Mouse (Mus musculus) myocyte (in vitro differentiated cells): ENCODE measurements around the gene Bpifb2. TPM values are rescaled to one million over a fixed set of nuclear protein-coding genes. Genes with fewer than 3 reads are reported as not detected.
A peak's percentile ranks its signal among the peaks of the same experiment; 100 is the strongest.

ENCODE experiments used
- H3K27me3 ChIP-seq: one replicate; pipeline ENCODE4 v1.6.1; 2011; ENCODE audit not compliant: control insufficient read depth, insufficient read depth, insufficient read length
- H3K36me3 ChIP-seq: one replicate; pipeline ENCODE4 v1.6.1; 2011; ENCODE audit not compliant: control insufficient read depth, insufficient read depth
- H3K4me2 ChIP-seq: one replicate; pipeline ENCODE4 v1.6.1; 2011; ENCODE audit warnings: low read depth, control low read depth
- H3K4me3 ChIP-seq: one replicate; pipeline ENCODE4 v1.5.1; 2011; ENCODE audit warnings: mild to moderate bottlenecking, control low read depth, moderate library complexity
- H3K79me2 ChIP-seq: one replicate; pipeline ENCODE4 v1.6.1; 2011; ENCODE audit not compliant: control insufficient read depth, insufficient read depth
- H3ac ChIP-seq: one replicate; pipeline ENCODE4 v1.6.1; 2011; ENCODE audit not compliant: control insufficient read depth, insufficient read length
- CEBPB ChIP-seq: IDR thresholded peaks from 2 replicates; pipeline ENCODE4 v1.6.1; 2011; ENCODE audit warnings: mild to moderate bottlenecking, moderate library complexity; ENCODE audit not compliant: poor library complexity, insufficient read depth, severe bottlenecking
- E2F4 ChIP-seq: IDR thresholded peaks from one replicate; pipeline ENCODE4 v1.6.1; 2011; ENCODE audit warnings: mild to moderate bottlenecking, control low read depth, moderate library complexity; ENCODE audit not compliant: insufficient read depth
- MAX ChIP-seq: IDR thresholded peaks from one replicate; pipeline ENCODE4 v1.6.1; 2011; ENCODE audit warnings: low read depth, mild to moderate bottlenecking, control low read depth
- MYOD1 ChIP-seq, 3 experiments: IDR thresholded peaks; one replicate each; pipeline ENCODE4 v1.6.1; 2011; ENCODE audit warnings: control low read depth in 2 of 3, low read depth in 2 of 3, mild to moderate bottlenecking in 2 of 3, moderate library complexity in 1 of 3; ENCODE audit not compliant: insufficient read length in 2 of 3, control insufficient read depth in 1 of 3
- MYOG ChIP-seq, 3 experiments: IDR thresholded peaks; one replicate each; pipeline ENCODE4 v1.6.1; 2011; ENCODE audit warnings: control low read depth in 2 of 3, low read depth in 2 of 3, mild to moderate bottlenecking in 2 of 3; ENCODE audit not compliant: insufficient read length in 2 of 3, control insufficient read depth in 1 of 3, insufficient read depth in 1 of 3
- POLR2A ChIP-seq: IDR thresholded peaks from one replicate; pipeline ENCODE4 v1.6.1; 2011; ENCODE audit warnings: low read depth, mild to moderate bottlenecking, control low read depth, moderate library complexity; ENCODE audit not compliant: insufficient read length
- POLR2AphosphoS2 ChIP-seq: IDR thresholded peaks from one replicate; pipeline ENCODE4 v1.6.1; 2011; ENCODE audit warnings: low read depth, control low read depth; ENCODE audit not compliant: insufficient read length
- REST ChIP-seq: IDR thresholded peaks from one replicate; pipeline ENCODE4 v1.6.1; 2011; ENCODE audit warnings: mild to moderate bottlenecking, control low read depth, moderate library complexity; ENCODE audit not compliant: insufficient read depth, insufficient read length
- SRF ChIP-seq: IDR thresholded peaks from one replicate; pipeline ENCODE4 v1.6.1; 2011; ENCODE audit warnings: low read depth; ENCODE audit not compliant: control insufficient read depth, insufficient read length
- TCF12 ChIP-seq: IDR thresholded peaks from one replicate; pipeline ENCODE4 v1.6.1; 2011; ENCODE audit warnings: mild to moderate bottlenecking, control low read depth; ENCODE audit not compliant: poor library complexity, insufficient read depth, severe bottlenecking
- TCF3 ChIP-seq: IDR thresholded peaks from one replicate; pipeline ENCODE4 v1.6.1; 2011; ENCODE audit warnings: low read depth, control low read depth; ENCODE audit not compliant: insufficient read length
- USF1 ChIP-seq: IDR thresholded peaks from one replicate; pipeline ENCODE4 v1.6.1; 2011; ENCODE audit warnings: low read depth, mild to moderate bottlenecking, control low read depth, moderate library complexity
- polyA plus RNA-seq: library from polyadenylated mRNA; unstranded; fragments of >200 nt; fragmentation: generic; extraction: Trizol; gene quantifications from one replicate; pipeline ENCODE4 v1.2.1, GENCODE M21; 2012; ENCODE audit warnings: missing spikeins

Gene Bpifb2
- polyA plus RNA-seq, 1 experiment: not detected

- no peak overlapping the region for H3K4me2 ChIP-seq
- TF ChIP-seq TCF12: no peak
- TF ChIP-seq MAX: no peak
- TF ChIP-seq POLR2A: no peak
- no peak for TF ChIP-seq USF1
- TF ChIP-seq POLR2AphosphoS2: no peak
- TF ChIP-seq REST: no peak
- no peak for TF ChIP-seq MYOG (IDR thresholded peaks at IDR 0.05; ENCODE audit: control insufficient read depth in 1 of 3, insufficient read depth in 1 of 3, insufficient read length in 2 of 3, low read depth in 2 of 3)
- no peak for TF ChIP-seq MYOD1 (IDR thresholded peaks at IDR 0.05; ENCODE audit: control insufficient read depth in 1 of 3, insufficient read length in 2 of 3, low read depth in 2 of 3)
- TF ChIP-seq TCF3: no peak
- no peak for TF ChIP-seq SRF
- no peak for TF ChIP-seq E2F4
- no peak for TF ChIP-seq CEBPB
- no peaks in the 10 kb centered on the region for H3K27me3 ChIP-seq
- H3K36me3 ChIP-seq: no peaks in the 10 kb centered on the region
- H3K79me2 ChIP-seq: no peaks in the 10 kb centered on the region
- no peak overlapping the region for H3ac ChIP-seq
- no peak overlapping the region for H3K4me3 ChIP-seq
These were observed 14.5 kb upstream of the Bpifb2 start for GRCm38 (mm10) chr2:153860315-153860714.

GRCm38 (mm10) chr2:153860715-153861114 lies 14.1 kb upstream of the Bpifb2 start:
- TF ChIP-seq MYOG (IDR thresholded peaks at IDR 0.05; ENCODE audit: control insufficient read depth in 1 of 3, insufficient read depth in 1 of 3, insufficient read length in 2 of 3, low read depth in 2 of 3) (no peak), USF1 (no peak), POLR2A (no peak), CEBPB (no peak), TCF3 (no peak), MAX (no peak), TCF12 (no peak), MYOD1 (IDR thresholded peaks at IDR 0.05; ENCODE audit: control insufficient read depth in 1 of 3, insufficient read length in 2 of 3, low read depth in 2 of 3) (no peak), POLR2AphosphoS2 (no peak), E2F4 (no peak), SRF (no peak), REST (no peak)
- no peak overlapping the region for H3K4me2 ChIP-seq
- H3K79me2 ChIP-seq: no peaks in the 10 kb centered on the region
- no peaks in the 10 kb centered on the region for H3K36me3 ChIP-seq
- H3K27me3 ChIP-seq: no peaks in the 10 kb centered on the region
- H3ac ChIP-seq: no peak overlapping the region
- no peak overlapping the region for H3K4me3 ChIP-seq

DNA sequence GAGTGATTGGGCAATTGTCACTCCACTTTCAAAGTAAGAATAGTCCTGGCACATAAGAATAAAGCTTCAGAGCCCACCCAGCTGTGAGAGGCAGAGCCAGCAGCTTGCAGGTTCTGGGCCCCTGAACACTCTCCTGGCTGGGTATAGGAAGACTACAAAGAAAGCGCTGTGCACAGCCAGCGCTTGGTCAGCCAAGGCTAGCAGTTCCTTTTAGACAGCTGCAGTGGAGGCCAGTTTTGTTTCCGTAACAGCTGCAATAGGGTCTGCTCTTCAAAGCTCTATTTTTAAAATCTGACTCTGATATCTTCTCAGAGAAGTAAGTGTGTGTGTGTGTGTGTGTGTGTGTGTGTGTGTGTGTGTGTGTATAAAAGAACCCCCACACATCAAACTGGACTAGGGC lies 12.9 kb upstream of the Bpifb2 start:
- Histone ChIP-seq H3ac (no peak overlapping the region), H3K79me2 (no peaks in the 10 kb centered on the region)

GRCm38 (mm10) chr2:153870984-153871383 lies 3.9 kb upstream of the Bpifb2 start, which contains the start of gene Sun5:
Sun5 (minus strand) TSS chr2:153871084.
- Histone ChIP-seq H3K79me2 (no peaks in the 10 kb centered on the region), H3ac (no peak within 1 kb of the TSS), H3K27me3 (no peaks in the 10 kb centered on the region), H3K36me3 (no peaks in the 10 kb centered on the region), H3K4me2 (no peak within 1 kb of the TSS), H3K4me3 (no peak within 1 kb of the TSS)
- no peak for TF ChIP-seq CEBPB
- TF ChIP-seq TCF3: no peak
- TF ChIP-seq E2F4: no peak
- TF ChIP-seq MYOG (IDR thresholded peaks at IDR 0.05; ENCODE audit: control insufficient read depth in 1 of 3, insufficient read depth in 1 of 3, insufficient read length in 2 of 3, low read depth in 2 of 3): no peak
- TF ChIP-seq POLR2A: no peak
- no peak for TF ChIP-seq MAX
- TF ChIP-seq MYOD1 (IDR thresholded peaks at IDR 0.05; ENCODE audit: control insufficient read depth in 1 of 3, insufficient read length in 2 of 3, low read depth in 2 of 3): no peak
- no peak for TF ChIP-seq SRF
- TF ChIP-seq REST: no peak
- TF ChIP-seq POLR2AphosphoS2: no peak
- no peak for TF ChIP-seq TCF12

More for the DNA sequence above, 12.9 kb upstream of the Bpifb2 start:
- Histone ChIP-seq H3K4me2 (no peak overlapping the region), H3K4me3 (no peak overlapping the region), H3K36me3 (no peaks in the 10 kb centered on the region), H3K27me3 (no peaks in the 10 kb centered on the region)
- peak in 1 of 3 experiments; percentile 25 for TF ChIP-seq MYOG (IDR thresholded peaks at IDR 0.05; ENCODE audit: control insufficient read depth in 1 of 3, insufficient read depth in 1 of 3, insufficient read length in 2 of 3, low read depth in 2 of 3)
- TF ChIP-seq MAX: no peak
- no peak for TF ChIP-seq SRF
- no peak for TF ChIP-seq REST

GRCm38 (mm10) chr2:153899111-153899510 lies 24.3 kb downstream of the Bpifb2 start:
- TF ChIP-seq MAX: no peak
- no peak for TF ChIP-seq TCF12
- no peak for TF ChIP-seq MYOG (IDR thresholded peaks at IDR 0.05; ENCODE audit: control insufficient read depth in 1 of 3, insufficient read depth in 1 of 3, insufficient read length in 2 of 3, low read depth in 2 of 3)
- no peak for TF ChIP-seq CEBPB
- no peak for TF ChIP-seq MYOD1 (IDR thresholded peaks at IDR 0.05; ENCODE audit: control insufficient read depth in 1 of 3, insufficient read length in 2 of 3, low read depth in 2 of 3)
- TF ChIP-seq USF1: no peak
- TF ChIP-seq E2F4: no peak
- no peak for TF ChIP-seq REST
- TF ChIP-seq TCF3: no peak
- no peaks in the 10 kb centered on the region for H3K36me3 ChIP-seq
- H3K4me3 ChIP-seq: no peak overlapping the region
- H3K79me2 ChIP-seq: no peaks in the 10 kb centered on the region
- H3ac ChIP-seq: no peak overlapping the region
- no peak overlapping the region for H3K4me2 ChIP-seq
- no peaks in the 10 kb centered on the region for H3K27me3 ChIP-seq
